Mouse (Mus musculus) ES-E14 (cell line): Measurements from ENCODE around the gene Pdgfa.

Source experiments
- CHD2 ChIP-seq: IDR thresholded peaks from 2 replicates; pipeline ENCODE4 v1.6.1; 2014; ENCODE audit warnings: mild to moderate bottlenecking, low read depth, low read length, inconsistent platforms
- HCFC1 ChIP-seq: IDR thresholded peaks from 2 replicates; pipeline ENCODE4 v1.6.1; 2012; ENCODE audit warnings: low read length, inconsistent platforms, borderline replicate concordance; ENCODE audit not compliant: insufficient read depth

DNA sequence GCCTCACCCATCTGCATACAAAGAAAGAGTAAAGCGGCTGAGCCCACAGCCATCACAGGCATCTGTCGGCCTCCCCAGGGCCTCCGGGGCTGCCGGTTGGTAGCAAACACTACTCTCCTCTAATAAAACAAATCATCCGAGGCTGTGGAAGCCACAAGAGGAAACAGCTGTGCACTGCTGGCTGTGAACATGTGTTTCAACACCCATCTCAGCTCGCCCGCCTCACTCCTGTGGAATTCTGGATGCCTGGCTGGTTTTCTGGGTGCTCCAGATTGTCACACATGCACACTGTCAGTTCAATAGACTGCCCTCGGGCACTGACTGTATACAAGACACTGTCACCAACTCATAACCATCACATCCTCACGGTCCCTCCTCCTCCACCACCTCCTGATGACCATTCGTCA is 40.7 kb downstream of the Pdgfa start:
- TF ChIP-seq HCFC1 (no peak), CHD2 (no peak)
